Mouse (Mus musculus) hindbrain, embryonic 15.5 days (tissue): Measurements from ENCODE around the gene Nt5dc2. TPM values are rescaled to one million over a fixed set of nuclear protein-coding genes. Genes with fewer than 3 reads are reported as not detected.

Experiments used
- ATAC-seq: fragments of 200-750 bp; cut with Nextera tagmentation; 2 replicates; pipeline ENCODE4 v1.8.0; 2017; ENCODE audit warnings: low read depth, moderate number of reproducible peaks, moderate TSS enrichment; ENCODE audit not compliant: low FRiP score
- H3K27ac ChIP-seq: fragments of 300-500 bp; sonication (generic); replicated peaks from 2 replicates; pipeline ENCODE4 v1.5.1; 2015; ENCODE audit warnings: mild to moderate bottlenecking, inconsistent platforms
- H3K27me3 ChIP-seq: fragments of 300-500 bp; sonication (generic); 2 replicates; pipeline ENCODE4 v1.6.1; 2015; ENCODE audit warnings: control low read depth, inconsistent platforms
- H3K36me3 ChIP-seq: fragments of 300-500 bp; sonication (generic); 2 replicates; pipeline ENCODE4 v1.6.1; 2015; ENCODE audit warnings: control low read depth, inconsistent platforms
- H3K4me1 ChIP-seq: fragments of 300-500 bp; sonication (generic); replicated peaks from 2 replicates; pipeline ENCODE4 v1.6.1; 2015; ENCODE audit warnings: control low read depth, inconsistent platforms
- H3K4me2 ChIP-seq: fragments of 300-500 bp; sonication (generic); 2 replicates; pipeline ENCODE4 v1.6.1; 2015; ENCODE audit warnings: moderate library complexity, mild to moderate bottlenecking, inconsistent platforms
- H3K4me3 ChIP-seq: fragments of 300-500 bp; sonication (generic); 2 replicates; pipeline ENCODE4 v1.5.1; 2015; ENCODE audit warnings: mild to moderate bottlenecking, inconsistent platforms
- H3K9ac ChIP-seq: fragments of 300-500 bp; sonication (generic); 2 replicates; pipeline ENCODE4 v1.6.1; 2015; ENCODE audit warnings: inconsistent platforms
- H3K9me3 ChIP-seq: fragments of 300-500 bp; sonication (generic); 2 replicates; pipeline ENCODE4 v1.6.1; 2016; ENCODE audit warnings: control low read depth, inconsistent platforms
- WGBS: fragments of 180-500 bp; shearing (Covaris S2); methylation state at CpG from one replicate; pipeline ENCODE4 v1.1.7; 2015; 5-methylcytosine and 5-hydroxymethylcytosine counted together
- polyA plus RNA-seq: library from polyadenylated mRNA; unstranded; fragments of >200 nt; fragmentation: Nextera tagmentation; extraction: Ambion mirVana; gene quantifications from 2 replicates; pipeline ENCODE4 v1.2.1, GENCODE M21; 2015

The Nt5dc2 gene
- 269 and 270 TPM in 2 replicates for polyA plus RNA-seq

DNA sequence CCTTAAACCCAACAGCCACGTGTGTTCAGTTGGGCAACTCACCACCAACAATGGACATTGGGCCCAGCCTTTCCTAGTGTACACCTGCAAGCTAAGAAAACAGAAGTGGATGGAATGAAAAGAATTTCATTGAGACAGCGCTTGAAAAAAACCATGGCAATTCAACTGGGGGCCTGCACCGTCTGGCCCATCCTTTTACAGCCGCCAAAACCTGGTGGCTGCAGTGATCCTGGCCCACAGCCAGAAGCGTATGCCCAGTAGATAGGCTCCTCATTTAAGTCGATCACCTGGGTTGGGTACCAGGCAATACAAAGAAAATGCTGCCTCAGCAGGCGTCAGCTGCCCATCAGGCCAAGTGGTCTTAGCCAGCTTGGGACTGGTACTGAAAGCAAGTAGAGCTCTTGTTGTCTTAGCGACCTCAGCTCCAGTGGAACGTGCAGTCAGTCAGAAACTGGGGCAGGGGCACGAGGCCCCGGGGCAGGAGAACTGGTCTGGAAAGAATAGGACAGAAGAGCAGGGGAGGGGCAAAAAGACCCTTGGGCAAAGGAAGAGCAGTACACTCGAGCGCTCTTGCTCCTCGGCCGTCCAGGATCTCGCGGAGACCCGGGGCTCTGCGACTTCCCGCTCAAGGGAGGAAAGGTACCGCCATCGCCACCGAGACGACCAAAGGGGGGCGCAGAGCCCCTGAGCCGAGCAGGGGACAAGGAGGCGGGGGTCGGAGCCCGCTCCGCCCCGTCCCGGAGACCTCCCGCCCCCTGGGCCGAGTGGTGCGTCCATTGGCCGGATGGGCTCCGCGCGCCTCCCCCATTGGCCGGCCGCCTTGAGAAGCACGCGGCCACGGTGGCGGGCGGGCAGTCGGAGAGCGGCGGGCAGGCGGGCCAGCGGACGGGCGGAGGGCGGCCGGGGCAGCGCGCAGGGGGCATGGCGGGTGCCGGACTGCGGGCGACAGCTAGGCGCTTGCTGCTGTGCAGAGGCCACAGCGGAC lies at the start of gene Nt5dc2:
Nt5dc2 (plus strand) TSS at position 818 of the 985 bp plus-strand sequence.
- ATAC-seq = peak; percentile 81
- Histone ChIP-seq H3K4me3 (peak within 1 kb of the TSS; percentile 81), H3K27ac (peak within 1 kb of the TSS; percentile 87), H3K9ac (peak within 1 kb of the TSS; percentile 77), H3K36me3 (peaks cover 3% of the 10 kb centered on the region; the same call in 1 of the 2 replicates), H3K4me2 (peak within 1 kb of the TSS; percentile 69), H3K27me3 (no peaks in the 10 kb centered on the region), H3K4me1 (peaks cover 75% of the 10 kb centered on the region), H3K9me3 (no peaks in the 10 kb centered on the region)
- WGBS = 4% methylated on average over 56 of the region's 63 CpGs

DNA sequence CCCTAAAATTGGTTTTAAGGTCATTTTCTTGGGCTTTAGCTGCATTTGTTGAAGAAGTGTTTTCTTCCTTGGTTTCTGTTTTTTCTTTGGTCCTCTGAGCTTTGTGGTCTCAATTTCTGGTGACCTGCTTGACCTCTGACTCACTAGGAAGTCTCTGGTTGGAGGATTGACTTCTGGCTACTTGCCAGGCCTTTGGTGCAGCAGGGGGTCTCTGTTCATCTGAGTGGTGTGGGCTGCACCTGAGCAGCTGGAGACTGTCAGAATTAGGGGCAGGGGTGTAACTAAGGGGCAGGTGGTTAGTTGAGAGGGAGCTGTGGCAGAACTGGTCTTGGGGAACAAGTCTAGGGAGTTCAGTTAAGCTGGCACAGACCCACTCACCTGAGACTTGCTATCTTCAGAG lies 49.7 kb upstream of the Nt5dc2 start:
- no peaks in the 10 kb centered on the region for H3K9me3 ChIP-seq
- H3K4me2 ChIP-seq = no peak overlapping the region
- no peaks in the 10 kb centered on the region for H3K27me3 ChIP-seq
- H3K36me3 ChIP-seq = peaks cover 55% of the 10 kb centered on the region
- ATAC-seq = no peak
- no peak overlapping the region for H3K9ac ChIP-seq
- H3K4me3 ChIP-seq = no peak overlapping the region
- H3K4me1 ChIP-seq = no peaks in the 10 kb centered on the region
- H3K27ac ChIP-seq = no peak overlapping the region

DNA sequence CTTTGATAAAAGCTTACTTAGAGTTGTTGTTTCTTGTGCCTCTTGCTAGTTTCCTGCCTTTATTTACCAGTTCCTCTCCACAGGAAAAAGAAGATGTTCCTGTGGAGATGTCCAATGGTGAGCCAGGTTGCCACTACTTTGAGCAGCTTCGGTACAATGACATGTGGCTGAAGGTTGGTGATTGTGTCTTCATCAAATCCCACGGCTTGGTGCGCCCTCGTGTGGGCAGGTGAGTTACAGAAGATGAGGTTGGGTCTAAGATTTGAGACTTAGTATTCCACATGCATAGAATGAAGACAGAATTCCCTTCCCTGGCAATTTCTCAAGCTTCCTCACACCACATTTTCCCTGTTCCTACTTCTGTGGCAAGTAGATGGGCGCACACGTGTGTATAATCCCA lies 43.4 kb upstream of the Nt5dc2 start:
- H3K9me3 ChIP-seq = no peaks in the 10 kb centered on the region
- H3K27me3 ChIP-seq = no peaks in the 10 kb centered on the region
- no peak overlapping the region for H3K4me2 ChIP-seq
- H3K4me1 ChIP-seq = no peaks in the 10 kb centered on the region
- 89% methylated on average over 6 of the region's 6 CpGs for WGBS
- H3K4me3 ChIP-seq = no peak overlapping the region
- peaks cover 76% of the 10 kb centered on the region for H3K36me3 ChIP-seq
- ATAC-seq = no peak
- H3K27ac ChIP-seq = no peak overlapping the region
- H3K9ac ChIP-seq = no peak overlapping the region

DNA sequence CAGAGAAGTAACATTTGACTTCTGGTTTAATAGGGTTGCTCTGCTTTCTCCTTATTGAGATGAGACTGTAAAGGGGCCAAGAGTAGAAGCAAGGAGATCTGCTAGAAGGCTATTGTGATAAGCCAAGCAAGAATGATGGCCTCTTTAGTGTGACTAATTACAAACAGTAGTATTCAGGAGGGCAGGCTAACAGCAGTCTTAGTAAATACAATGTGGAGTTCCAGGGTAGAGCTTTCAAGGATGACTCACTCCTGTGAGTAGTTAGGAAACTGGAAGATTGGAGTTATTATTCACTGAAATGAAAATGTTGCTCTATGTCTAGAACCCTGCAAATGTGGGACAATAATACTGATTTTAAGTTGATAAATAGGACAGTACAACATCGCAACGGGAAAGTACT lies 42.3 kb upstream of the Nt5dc2 start:
- Histone ChIP-seq H3K4me1 (no peaks in the 10 kb centered on the region), H3K9ac (no peak overlapping the region), H3K4me3 (no peak overlapping the region), H3K4me2 (no peak overlapping the region), H3K36me3 (peaks cover 68% of the 10 kb centered on the region), H3K27ac (no peak overlapping the region), H3K9me3 (no peaks in the 10 kb centered on the region), H3K27me3 (no peaks in the 10 kb centered on the region)
- 96% methylated on average over 2 of the region's 2 CpGs for WGBS
- ATAC-seq = no peak

DNA sequence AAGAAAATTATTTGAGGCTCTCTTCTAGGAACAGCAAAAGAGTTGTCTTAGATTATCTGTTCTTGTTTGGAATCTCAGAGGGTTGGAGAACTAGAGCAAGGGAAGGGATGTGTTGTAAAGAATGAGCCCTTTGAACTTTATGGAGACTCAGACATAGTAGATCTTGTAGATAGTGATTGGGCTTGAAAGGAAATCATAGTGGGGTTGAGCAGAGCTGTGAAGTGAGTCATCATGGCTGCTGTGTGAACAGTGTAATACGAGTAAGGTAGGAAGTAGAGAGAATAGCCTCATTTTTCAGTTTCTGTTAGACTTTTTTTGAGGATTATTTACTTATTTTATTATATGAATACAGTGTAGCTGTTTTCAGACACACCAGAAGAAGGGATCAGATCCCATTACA lies 40.9 kb upstream of the Nt5dc2 start:
- Histone ChIP-seq H3K27ac (no peak overlapping the region), H3K9me3 (no peaks in the 10 kb centered on the region), H3K9ac (no peak overlapping the region), H3K4me3 (no peak overlapping the region), H3K4me2 (no peak overlapping the region), H3K36me3 (peaks cover 63% of the 10 kb centered on the region), H3K27me3 (no peaks in the 10 kb centered on the region), H3K4me1 (no peaks in the 10 kb centered on the region)
- no peak for ATAC-seq
- WGBS = 91% methylated on average over 1 of the region's 1 CpGs

DNA sequence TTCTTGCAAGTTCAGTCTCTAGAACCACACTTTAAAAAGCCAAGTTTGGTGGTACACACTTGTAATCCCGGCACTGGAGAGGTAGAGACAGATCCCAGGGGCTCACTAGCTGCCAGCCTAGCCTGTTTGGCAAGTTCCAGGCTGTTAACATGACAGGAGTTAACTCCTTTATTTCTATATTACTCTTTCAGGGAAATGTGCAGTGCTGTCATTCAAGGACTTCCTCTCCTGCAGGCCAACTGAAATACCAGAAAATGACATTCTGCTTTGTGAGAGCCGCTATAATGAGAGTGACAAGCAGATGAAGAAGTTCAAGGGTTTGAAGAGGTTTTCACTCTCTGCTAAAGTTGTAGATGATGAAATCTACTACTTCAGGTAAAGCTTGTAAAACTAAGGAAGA lies 25.7 kb upstream of the Nt5dc2 start:
- Histone ChIP-seq H3K9me3 (no peaks in the 10 kb centered on the region), H3K27me3 (no peaks in the 10 kb centered on the region), H3K27ac (no peak overlapping the region), H3K9ac (no peak overlapping the region), H3K4me3 (no peak overlapping the region), H3K4me2 (no peak overlapping the region), H3K4me1 (no peaks in the 10 kb centered on the region), H3K36me3 (peaks cover 54% of the 10 kb centered on the region)
- 94% methylated on average over 2 of the region's 2 CpGs for WGBS
- ATAC-seq = no peak

DNA sequence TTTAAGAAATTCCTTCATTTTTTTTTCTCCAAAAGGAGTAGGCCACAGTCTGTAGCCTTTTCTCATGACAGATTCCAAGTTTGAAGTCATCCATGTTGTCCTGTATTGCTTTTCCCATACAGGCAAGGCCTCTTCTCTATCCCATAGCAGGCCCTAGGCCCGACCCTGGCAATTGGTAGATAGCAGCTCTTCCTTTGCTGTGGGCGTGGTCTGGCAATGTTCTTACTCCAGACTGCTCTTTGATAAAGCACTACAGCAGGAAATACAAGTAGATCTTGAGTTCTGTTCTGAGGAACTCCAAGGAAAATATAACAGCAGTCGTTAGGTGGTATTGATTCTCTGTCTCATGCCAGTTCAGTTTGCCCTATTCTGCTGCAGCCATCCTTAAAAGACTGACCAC lies 20.2 kb upstream of the Nt5dc2 start:
- ATAC-seq = no peak
- 83% methylated on average over 3 of the region's 3 CpGs for WGBS
- H3K27me3 ChIP-seq = no peaks in the 10 kb centered on the region
- H3K9ac ChIP-seq = no peak overlapping the region
- peaks cover 66% of the 10 kb centered on the region for H3K36me3 ChIP-seq
- no peak overlapping the region for H3K4me3 ChIP-seq
- no peak overlapping the region for H3K27ac ChIP-seq
- H3K4me1 ChIP-seq = no peaks in the 10 kb centered on the region
- no peak overlapping the region for H3K4me2 ChIP-seq
- no peaks in the 10 kb centered on the region for H3K9me3 ChIP-seq

DNA sequence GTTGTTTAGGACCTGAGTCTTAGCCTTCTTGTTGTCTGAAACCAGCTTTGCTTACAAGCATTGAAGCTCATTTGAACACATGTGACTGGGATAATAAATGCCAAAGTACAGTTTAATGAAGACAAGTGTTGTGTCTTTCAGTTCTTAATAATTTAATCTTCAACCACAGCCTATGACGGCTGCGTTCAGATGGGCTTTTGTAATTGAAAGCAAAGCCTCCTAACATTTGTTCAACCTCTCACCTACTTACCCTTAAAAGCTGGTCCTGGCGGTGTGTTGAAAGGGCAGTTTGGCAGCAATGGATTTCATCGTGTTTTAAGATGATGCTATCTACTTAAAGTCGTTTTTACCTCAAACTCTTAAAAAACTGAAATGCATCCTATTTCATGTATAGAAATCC lies 18.7 kb upstream of the Nt5dc2 start:
- H3K27me3 ChIP-seq = no peaks in the 10 kb centered on the region
- WGBS = 89% methylated on average over 5 of the region's 5 CpGs
- H3K4me2 ChIP-seq = no peak overlapping the region
- H3K4me3 ChIP-seq = no peak overlapping the region
- H3K9me3 ChIP-seq = no peaks in the 10 kb centered on the region
- no peak overlapping the region for H3K27ac ChIP-seq
- no peak overlapping the region for H3K9ac ChIP-seq
- ATAC-seq = no peak
- peaks cover 60% of the 10 kb centered on the region for H3K36me3 ChIP-seq
- no peaks in the 10 kb centered on the region for H3K4me1 ChIP-seq

DNA sequence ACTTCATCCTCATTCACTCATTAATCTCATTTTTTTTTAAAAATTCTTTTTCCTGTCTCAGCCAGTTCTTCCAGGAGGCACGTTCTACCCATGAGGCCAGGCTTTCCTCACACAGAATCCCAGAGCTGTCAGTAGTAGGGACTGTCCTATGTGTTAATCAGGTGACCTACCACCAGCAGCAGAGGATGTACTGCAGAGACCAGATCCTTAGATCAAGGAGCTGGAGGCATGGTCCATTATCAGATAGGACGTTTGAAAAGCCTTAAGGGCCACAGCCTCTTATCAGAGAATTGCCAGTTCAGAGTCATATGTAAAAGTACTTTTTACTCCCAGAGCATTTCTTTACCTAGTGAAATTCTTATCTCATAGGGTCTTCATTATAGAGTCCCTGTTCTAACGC lies 16.8 kb upstream of the Nt5dc2 start:
- no peak for ATAC-seq
- Histone ChIP-seq H3K4me3 (no peak overlapping the region), H3K9me3 (no peaks in the 10 kb centered on the region), H3K27me3 (no peaks in the 10 kb centered on the region), H3K9ac (no peak overlapping the region), H3K27ac (no peak overlapping the region), H3K36me3 (peaks cover 60% of the 10 kb centered on the region), H3K4me1 (no peaks in the 10 kb centered on the region), H3K4me2 (no peak overlapping the region)
- WGBS = 86% methylated on average over 3 of the region's 3 CpGs

DNA sequence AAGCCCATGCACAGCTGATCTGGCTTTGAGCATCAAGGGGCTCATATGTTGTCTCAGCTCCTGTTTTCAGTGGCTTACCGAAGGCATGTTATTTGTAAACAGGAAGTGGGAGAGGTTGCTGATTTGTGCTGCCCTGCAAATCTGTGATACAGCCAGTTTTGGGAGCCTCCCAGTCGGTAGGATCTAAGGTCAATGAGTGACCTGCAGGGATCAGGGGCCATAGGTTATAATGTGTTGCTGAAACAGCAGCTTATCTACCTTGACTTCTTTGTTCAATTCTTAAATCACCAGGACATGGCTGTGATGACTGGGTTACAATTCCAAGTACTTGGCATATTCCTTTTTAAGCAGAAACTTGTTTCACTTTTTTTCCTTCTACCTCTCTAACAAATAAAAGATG lies 15.3 kb upstream of the Nt5dc2 start:
- Histone ChIP-seq H3K27ac (no peak overlapping the region), H3K27me3 (no peaks in the 10 kb centered on the region), H3K4me3 (no peak overlapping the region), H3K4me1 (no peaks in the 10 kb centered on the region), H3K9me3 (no peaks in the 10 kb centered on the region), H3K9ac (no peak overlapping the region), H3K4me2 (no peak overlapping the region), H3K36me3 (peaks cover 52% of the 10 kb centered on the region)
- no peak for ATAC-seq
- WGBS = 80% methylated on average over 2 of the region's 2 CpGs

DNA sequence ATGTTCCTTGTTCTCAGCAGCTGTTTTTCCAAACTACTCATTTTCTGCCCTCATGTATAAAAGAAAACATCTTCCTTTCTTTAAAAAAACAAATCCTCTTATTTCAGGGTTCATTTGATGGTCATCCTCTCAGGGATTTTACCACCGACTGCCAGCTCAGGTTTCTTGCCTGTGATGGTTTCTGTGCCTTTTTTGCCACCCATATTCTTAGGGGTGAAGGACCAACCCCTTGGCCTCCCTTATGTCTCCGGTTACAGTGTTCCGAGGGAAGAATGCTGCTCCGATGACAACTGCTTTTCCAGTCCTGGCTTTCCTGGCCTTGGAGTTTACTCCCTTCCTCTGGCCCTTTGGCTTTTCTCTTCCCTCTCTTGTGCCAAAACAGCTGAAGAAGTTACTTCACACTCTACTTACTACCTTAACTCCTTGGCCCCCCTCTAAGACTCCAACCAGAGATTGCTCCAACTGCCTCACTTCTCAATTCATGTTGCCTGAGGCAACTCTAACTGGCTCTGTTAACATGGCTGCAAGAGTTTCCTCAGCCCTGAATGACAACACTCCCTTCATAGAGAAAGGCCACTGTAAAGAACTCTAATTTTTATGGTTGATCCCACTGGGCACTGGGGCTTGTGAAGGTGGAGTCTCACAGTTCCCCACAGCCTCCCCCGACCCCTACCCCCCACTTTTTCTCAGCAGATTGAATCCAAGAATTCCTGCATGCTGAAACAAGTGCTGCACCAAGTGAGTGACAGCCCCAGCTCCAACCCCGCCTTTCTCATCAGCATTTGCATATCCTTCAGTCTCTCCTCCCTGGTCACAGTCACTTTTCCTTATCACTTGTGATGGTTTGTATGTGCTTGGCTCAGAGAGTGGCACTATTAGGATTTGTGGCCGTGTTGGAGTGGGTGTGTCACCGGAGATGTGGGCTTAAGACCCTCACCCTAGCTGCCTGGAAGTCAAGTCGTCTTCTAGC lies 5.5 kb upstream of the Nt5dc2 start:
- Histone ChIP-seq H3K27me3 (no peaks in the 10 kb centered on the region), H3K4me2 (no peak overlapping the region), H3K36me3 (peaks cover 13% of the 10 kb centered on the region; the same call in 1 of the 2 replicates), H3K27ac (no peak overlapping the region), H3K4me3 (no peak overlapping the region), H3K9me3 (no peaks in the 10 kb centered on the region), H3K4me1 (peaks cover 37% of the 10 kb centered on the region), H3K9ac (no peak overlapping the region)
- WGBS = 75% methylated on average over 9 of the region's 9 CpGs
- no peak for ATAC-seq

DNA sequence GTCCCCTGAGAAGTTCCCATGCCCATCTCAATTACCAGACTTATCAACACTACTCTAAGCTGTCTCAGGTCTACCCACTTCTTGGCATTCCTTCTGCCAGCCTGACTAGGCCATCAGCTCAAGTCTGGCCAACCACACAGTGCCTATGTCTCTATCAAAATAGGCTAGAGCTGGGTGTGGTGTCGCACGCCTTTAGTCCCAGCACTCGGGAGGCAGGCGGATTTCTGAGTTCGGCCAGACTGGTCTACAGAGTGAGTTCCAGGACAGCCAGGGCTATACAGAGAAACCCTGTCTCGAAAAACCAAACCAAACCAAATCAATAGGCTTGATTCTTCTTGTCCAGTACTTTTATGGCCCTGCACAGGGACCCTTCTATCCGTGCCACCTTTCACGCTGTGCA lies 4.0 kb upstream of the Nt5dc2 start:
- no peak overlapping the region for H3K4me2 ChIP-seq
- no peaks in the 10 kb centered on the region for H3K27me3 ChIP-seq
- H3K9ac ChIP-seq = no peak overlapping the region
- no peak for ATAC-seq
- H3K36me3 ChIP-seq = 0 out of 2 replicates have a peak, but pooled peaks cover 5% of the 10 kb centered on the region
- H3K4me3 ChIP-seq = no peak overlapping the region
- 96% methylated on average over 8 of the region's 8 CpGs for WGBS
- H3K27ac ChIP-seq = no peak overlapping the region
- H3K9me3 ChIP-seq = no peaks in the 10 kb centered on the region
- H3K4me1 ChIP-seq = peaks cover 47% of the 10 kb centered on the region
